Mouse (Mus musculus): ENCODE data around the gene Slc25a13. TPM values are rescaled to one million over a fixed set of nuclear protein-coding genes. Genes with fewer than 3 reads are reported as not detected.

Gene Slc25a13
- polyA plus RNA-seq (2021; fragmentation: Nextera tagmentation) = 1.2 and 2.4 TPM in 2 replicates
- long read RNA-seq, experiment 1, partial matches to known transcripts = 0 of 3 reads
- long read RNA-seq, experiment 1, other reads (novel, unspliced or antisense) = 3 of 3 reads
- long read RNA-seq, experiment 2, partial matches to known transcripts = 1 of 14 reads
- long read RNA-seq, experiment 2, other reads (novel, unspliced or antisense) = 12 of 14 reads

GRCm38 (mm10) chr6:6216507-6217285 lies at the start of gene Slc25a13:
TSS of gene Slc25a13 (minus strand) at chr6:6217173.

